Mouse (Mus musculus) lung, postnatal 0 days (tissue): ENCODE results near the gene Hand1.

Source experiments
- CTCF ChIP-seq: IDR thresholded peaks from 2 replicates; pipeline ENCODE4 v1.5.1; 2016; ENCODE audit warnings: antibody characterized with exemption, mild to moderate bottlenecking
- EP300 ChIP-seq: IDR thresholded peaks from 2 replicates; pipeline ENCODE4 v1.6.1; 2016; ENCODE audit warnings: antibody characterized with exemption, mild to moderate bottlenecking, control low read depth

- TF ChIP-seq CTCF (no peak), EP300 (no peak)
Measured at GRCm38 (mm10) chr11:57841391-57841790, 8.8 kb upstream of the Hand1 start.
